Mouse (Mus musculus): ENCODE data around the gene Plekha5. TPM values are rescaled to one million over a fixed set of nuclear protein-coding genes. Genes with fewer than 3 reads are reported as not detected.

Plekha5 gene
- 39.0 and 40.2 TPM in 2 replicates for polyA plus RNA-seq (2015; fragmentation: Nextera tagmentation; extraction: Ambion mirVana)

- TF ChIP-seq CTCF (IDR thresholded peaks at IDR 0.05; ENCODE audit: low read depth) = no peak; the same call in 1 of the 2 replicates
- H3K4me2 ChIP-seq (ENCODE audit: low read length) = peak within 1 kb of the TSS; percentile 89
- peak within 1 kb of the TSS; percentile 92 for H3K27ac ChIP-seq
- H3K4me1 ChIP-seq (replicated peaks; ENCODE audit: insufficient read depth, low read length) = no peaks in the 10 kb centered on the region
- peak; percentile 86 for DNase-seq (ENCODE audit: low spot score)
- WGBS = 0% methylated on average over 37 of the region's 65 CpGs
- 0 out of 2 replicates have a peak, but pooled peaks cover 4% of the 10 kb centered on the region for H3K9me3 ChIP-seq (replicated peaks; ENCODE audit: low read length)
- peak within 1 kb of the TSS; percentile 97 for H3K4me3 ChIP-seq (replicated peaks; ENCODE audit: low read depth, low read length)
- ATAC-seq (replicated peaks; ENCODE audit: low FRiP score, low read depth) = peak; percentile 93
- peak within 1 kb of the TSS; percentile 95 for H3K9ac ChIP-seq (ENCODE audit: low read depth, low read length)
- no peaks in the 10 kb centered on the region for H3K27me3 ChIP-seq (ENCODE audit: insufficient read depth, low read length)
- no peaks in the 10 kb centered on the region; the same call in 1 of the 2 replicates for H3K36me3 ChIP-seq (ENCODE audit: insufficient read depth, low read length)
Observed at GRCm38 (mm10) chr6:140423846-140424200, at the start of gene Plekha5. Gene Plekha5, plus strand, starts transcription at chr6:140424054.

- Histone ChIP-seq H3K27me3 (ENCODE audit: insufficient read depth, low read length) (no peaks in the 10 kb centered on the region), H3K4me3 (replicated peaks; ENCODE audit: low read depth, low read length) (no peak overlapping the region), H3K27ac (no peak overlapping the region), H3K4me1 (replicated peaks; ENCODE audit: insufficient read depth, low read length) (no peaks in the 10 kb centered on the region), H3K9me3 (replicated peaks; ENCODE audit: low read length) (no peaks in the 10 kb centered on the region), H3K36me3 (ENCODE audit: insufficient read depth, low read length) (no peaks in the 10 kb centered on the region), H3K4me2 (ENCODE audit: low read length) (no peak overlapping the region), H3K9ac (ENCODE audit: low read depth, low read length) (no peak overlapping the region)
- no peak for DNase-seq (ENCODE audit: low spot score)
- TF ChIP-seq CTCF (IDR thresholded peaks at IDR 0.05; ENCODE audit: low read depth) = no peak
- no peak for ATAC-seq (replicated peaks; ENCODE audit: low FRiP score, low read depth)
- WGBS = 56% methylated on average over 4 of the region's 4 CpGs
Observed at GRCm38 (mm10) chr6:140375671-140376070, 48.2 kb upstream of the Plekha5 start.

- Histone ChIP-seq H3K27me3 (ENCODE audit: insufficient read depth, low read length) (no peaks in the 10 kb centered on the region), H3K9ac (ENCODE audit: low read depth, low read length) (no peak overlapping the region), H3K27ac (no peak overlapping the region), H3K36me3 (ENCODE audit: insufficient read depth, low read length) (no peaks in the 10 kb centered on the region), H3K4me1 (replicated peaks; ENCODE audit: insufficient read depth, low read length) (no peaks in the 10 kb centered on the region), H3K4me2 (ENCODE audit: low read length) (no peak overlapping the region), H3K9me3 (replicated peaks; ENCODE audit: low read length) (no peaks in the 10 kb centered on the region), H3K4me3 (replicated peaks; ENCODE audit: low read depth, low read length) (no peak overlapping the region)
- no peak for DNase-seq (ENCODE audit: low spot score)
- ATAC-seq (replicated peaks; ENCODE audit: low FRiP score, low read depth) = no peak; the same call in 1 of the 2 replicates
- TF ChIP-seq CTCF (IDR thresholded peaks at IDR 0.05; ENCODE audit: low read depth) = no peak
- WGBS = 63% methylated on average over 2 of the region's 2 CpGs
Observed at GRCm38 (mm10) chr6:140380588-140380987, 43.3 kb upstream of the Plekha5 start.

- ATAC-seq (replicated peaks; ENCODE audit: low FRiP score, low read depth) (no peak), DNase-seq (ENCODE audit: low spot score) (no peak)
- Histone ChIP-seq H3K36me3 (ENCODE audit: insufficient read depth, low read length) (no peaks in the 10 kb centered on the region), H3K4me1 (replicated peaks; ENCODE audit: insufficient read depth, low read length) (no peaks in the 10 kb centered on the region), H3K27me3 (ENCODE audit: insufficient read depth, low read length) (no peaks in the 10 kb centered on the region), H3K4me2 (ENCODE audit: low read length) (no peak overlapping the region), H3K9me3 (replicated peaks; ENCODE audit: low read length) (no peaks in the 10 kb centered on the region), H3K4me3 (replicated peaks; ENCODE audit: low read depth, low read length) (no peak overlapping the region), H3K9ac (ENCODE audit: low read depth, low read length) (no peak overlapping the region), H3K27ac (no peak overlapping the region)
- 56% methylated on average over 8 of the region's 8 CpGs for WGBS
- no peak for TF ChIP-seq CTCF (IDR thresholded peaks at IDR 0.05; ENCODE audit: low read depth)
Observed at GRCm38 (mm10) chr6:140381162-140381561, 42.7 kb upstream of the Plekha5 start.

GRCm38 (mm10) chr6:140383580-140384400 lies 40.1 kb upstream of the Plekha5 start:
- H3K36me3 ChIP-seq (ENCODE audit: insufficient read depth, low read length) = no peaks in the 10 kb centered on the region
- H3K27me3 ChIP-seq (ENCODE audit: insufficient read depth, low read length) = no peaks in the 10 kb centered on the region
- no peak for DNase-seq (ENCODE audit: low spot score)
- no peaks in the 10 kb centered on the region for H3K9me3 ChIP-seq (replicated peaks; ENCODE audit: low read length)
- no peak overlapping the region for H3K27ac ChIP-seq
- no peak overlapping the region for H3K4me2 ChIP-seq (ENCODE audit: low read length)
- no peaks in the 10 kb centered on the region for H3K4me1 ChIP-seq (replicated peaks; ENCODE audit: insufficient read depth, low read length)
- H3K4me3 ChIP-seq (replicated peaks; ENCODE audit: low read depth, low read length) = no peak overlapping the region
- WGBS = 81% methylated on average over 10 of the region's 10 CpGs
- H3K9ac ChIP-seq (ENCODE audit: low read depth, low read length) = no peak overlapping the region
- no peak for ATAC-seq (replicated peaks; ENCODE audit: low FRiP score, low read depth)
- TF ChIP-seq CTCF (IDR thresholded peaks at IDR 0.05; ENCODE audit: low read depth) = no peak

GRCm38 (mm10) chr6:140396687-140397086 lies 27.2 kb upstream of the Plekha5 start:
- Histone ChIP-seq H3K4me3 (replicated peaks; ENCODE audit: low read depth, low read length) (no peak overlapping the region), H3K36me3 (ENCODE audit: insufficient read depth, low read length) (no peaks in the 10 kb centered on the region), H3K9ac (ENCODE audit: low read depth, low read length) (no peak overlapping the region), H3K4me1 (replicated peaks; ENCODE audit: insufficient read depth, low read length) (no peaks in the 10 kb centered on the region), H3K27ac (no peak overlapping the region), H3K27me3 (ENCODE audit: insufficient read depth, low read length) (no peaks in the 10 kb centered on the region), H3K4me2 (ENCODE audit: low read length) (no peak overlapping the region), H3K9me3 (replicated peaks; ENCODE audit: low read length) (no peaks in the 10 kb centered on the region)
- no peak for TF ChIP-seq CTCF (IDR thresholded peaks at IDR 0.05; ENCODE audit: low read depth)
- 92% methylated on average over 7 of the region's 7 CpGs for WGBS
- DNase-seq (ENCODE audit: low spot score) (no peak), ATAC-seq (replicated peaks; ENCODE audit: low FRiP score, low read depth) (no peak)

Measured in kidney, postnatal 0 days (tissue).